Mouse (Mus musculus) brain, embryonic 14.5 days (tissue): Measurements from ENCODE around the gene Wipf1.

Experiments used
- CTCF ChIP-seq: fragments of 200-500 bp; IDR thresholded peaks from 2 replicates; pipeline ENCODE4 v1.5.1; 2012; ENCODE audit warnings: inconsistent platforms, mild to moderate bottlenecking, moderate library complexity, borderline replicate concordance; ENCODE audit not compliant: insufficient read depth, insufficient read length; ENCODE audit errors: extremely low read depth
- POLR2A ChIP-seq: fragments of 200-500 bp; IDR thresholded peaks from 2 replicates; pipeline ENCODE4 v1.6.1; 2012; ENCODE audit warnings: mild to moderate bottlenecking, inconsistent platforms, borderline replicate concordance; ENCODE audit not compliant: poor library complexity, insufficient read depth, insufficient read length, severe bottlenecking; ENCODE audit errors: extremely low read depth

DNA sequence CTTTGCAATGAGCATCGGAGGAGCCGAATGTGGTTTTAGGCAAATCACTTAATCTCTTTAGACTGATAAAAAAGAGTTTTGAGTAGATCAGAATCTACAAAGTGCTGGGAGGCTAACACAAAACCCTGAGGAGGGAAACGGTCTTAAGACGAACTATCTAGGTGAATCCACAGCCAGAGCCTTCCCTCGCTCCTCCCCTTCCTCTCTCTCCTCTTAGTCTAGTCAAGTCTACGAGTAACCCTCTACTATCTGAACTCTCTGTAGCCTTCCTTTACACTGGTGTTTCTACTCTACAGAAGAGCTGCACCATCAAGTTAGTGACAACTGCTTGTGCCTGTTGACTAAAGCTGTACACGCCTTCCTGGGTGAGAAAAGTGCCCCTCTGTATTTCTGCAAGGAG, 77.0 kb downstream of the Wipf1 start:
- no peak for TF ChIP-seq POLR2A
- no peak for TF ChIP-seq CTCF
